Mouse (Mus musculus) bone marrow, adult 2 months (tissue): ENCODE measurements around the gene Pls1. TPM values are rescaled to one million over a fixed set of nuclear protein-coding genes. Genes with fewer than 3 reads are reported as not detected.

Source experiments
- H3K27ac ChIP-seq: fragments of 200-500 bp; 2 replicates; pipeline ENCODE4 v1.5.1; 2012; ENCODE audit warnings: low read depth, mild to moderate bottlenecking, control low read depth, inconsistent platforms, low read length; ENCODE audit not compliant: control insufficient read depth, poor library complexity, insufficient read depth
- H3K4me1 ChIP-seq: fragments of 200-500 bp; 2 replicates; pipeline ENCODE4 v1.6.1; 2011; ENCODE audit warnings: low read length; ENCODE audit not compliant: control insufficient read depth, insufficient read depth
- H3K4me3 ChIP-seq: fragments of 200-500 bp; replicated peaks from 2 replicates; pipeline ENCODE3; 2011; ENCODE audit warnings: mild to moderate bottlenecking, low read depth, low read length, control low read depth; ENCODE audit not compliant: control insufficient read depth
- CTCF ChIP-seq: fragments of 200-500 bp; IDR thresholded peaks from 2 replicates; pipeline ENCODE4 v1.5.1; 2011; ENCODE audit warnings: low read length, control low read depth; ENCODE audit not compliant: control insufficient read depth, insufficient read depth
- POLR2A ChIP-seq: fragments of 200-500 bp; IDR thresholded peaks from 2 replicates; pipeline ENCODE4 v1.6.1; 2011; ENCODE audit warnings: low read depth, mild to moderate bottlenecking, control low read depth, low read length, borderline replicate concordance; ENCODE audit not compliant: control insufficient read depth
- WGBS: fragments of 180-500 bp; shearing (Covaris S2); methylation state at CpG from one replicate; pipeline ENCODE4 v1.1.7; 2018; 5-methylcytosine and 5-hydroxymethylcytosine counted together
- polyA plus RNA-seq: library from polyadenylated mRNA; stranded (reverse); fragments of >200 nt; gene quantifications from 2 replicates; pipeline ENCODE4 v1.2.4, GENCODE M21; 2011; ENCODE audit warnings: low replicate concordance; ENCODE audit not compliant: missing spikeins, insufficient read depth, insufficient read length

Gene Pls1
- polyA plus RNA-seq: 3.4 and 4.0 TPM in 2 replicates

DNA sequence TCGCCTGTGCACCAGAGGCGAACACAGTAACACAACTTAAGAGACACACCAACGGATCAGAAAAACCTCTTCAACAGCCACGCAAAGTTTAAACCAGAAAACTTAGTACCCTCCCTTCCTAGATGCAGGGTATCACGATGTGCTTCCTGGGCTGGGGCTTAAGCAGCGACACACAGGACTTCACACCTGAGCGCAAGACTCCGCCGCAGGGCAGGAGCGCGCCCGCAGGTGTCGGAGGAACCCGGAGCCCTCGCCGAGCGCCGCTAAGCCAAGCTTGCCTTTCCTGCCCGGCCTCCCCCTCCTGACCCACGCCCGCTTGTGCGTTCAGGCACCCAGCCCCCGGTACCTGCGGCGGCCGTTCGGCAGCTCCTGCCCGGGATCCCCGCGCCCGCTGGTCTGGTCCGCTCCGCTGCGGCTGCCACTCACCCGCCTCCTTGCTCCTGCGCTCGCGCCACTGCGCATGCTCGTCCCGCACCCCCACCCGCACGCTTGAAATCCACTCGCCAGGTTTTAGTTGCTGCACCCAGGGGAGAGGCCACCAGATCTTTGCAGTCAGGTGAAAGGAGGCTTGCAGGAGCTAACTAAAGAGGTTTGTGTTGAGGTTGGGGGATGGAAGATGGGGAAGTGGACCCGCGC lies at the start of gene Pls1:
TSS of gene Pls1 (minus strand) at position 487 of the 636 bp plus-strand sequence.
- TF ChIP-seq POLR2A: no peak
- TF ChIP-seq CTCF: no peak
- Histone ChIP-seq H3K4me3 (no peak within 1 kb of the TSS), H3K4me1 (no peaks in the 10 kb centered on the region), H3K27ac (no peak within 1 kb of the TSS)
- WGBS: 2% methylated on average over 46 of the region's 46 CpGs

GRCm38 (mm10) chr9:95882751-95883150 lies 37.6 kb upstream of the Pls1 start:
- Histone ChIP-seq H3K27ac (no peak overlapping the region), H3K4me3 (no peak overlapping the region), H3K4me1 (no peaks in the 10 kb centered on the region)
- 74% methylated on average over 2 of the region's 2 CpGs for WGBS
- TF ChIP-seq POLR2A: no peak
- no peak for TF ChIP-seq CTCF

DNA sequence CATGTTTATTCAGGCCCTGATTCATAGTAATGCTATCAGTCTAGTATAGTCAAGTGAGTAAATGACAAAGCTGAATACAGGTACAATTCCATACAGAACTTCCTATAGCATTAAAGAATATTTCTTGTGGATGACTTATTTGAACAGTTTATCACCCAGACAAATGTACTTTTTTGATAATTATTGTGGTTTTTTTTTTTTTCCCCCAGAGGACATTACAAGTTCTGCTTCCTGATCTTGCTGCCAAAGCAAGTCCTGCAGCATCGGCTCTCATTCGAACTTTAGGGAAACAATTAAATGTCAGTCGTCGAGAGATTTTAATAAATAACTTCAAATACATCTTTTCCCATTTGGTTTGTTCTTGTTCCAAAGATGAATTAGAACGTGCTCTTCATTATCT lies 33.1 kb upstream of the Pls1 start:
- H3K27ac ChIP-seq: no peak overlapping the region
- 52% methylated on average over 5 of the region's 5 CpGs for WGBS
- no peak for TF ChIP-seq CTCF
- no peak for TF ChIP-seq POLR2A
- H3K4me1 ChIP-seq: no peaks in the 10 kb centered on the region
- H3K4me3 ChIP-seq: no peak overlapping the region

- under 1% methylated on average over 31 of the region's 31 CpGs for WGBS
- TF ChIP-seq POLR2A (no peak), CTCF (no peak)
Measured at GRCm38 (mm10) chr9:95858027-95858570, 13.0 kb upstream of the Pls1 start.

GRCm38 (mm10) chr9:95857414-95858026 lies 12.4 kb upstream of the Pls1 start, which contains the start of gene Atr:
Gene Atr (plus strand): TSS chr9:95857597.
- no peak for TF ChIP-seq CTCF
- TF ChIP-seq POLR2A: peak; percentile 50; the same call in 1 of the 2 replicates
- WGBS: under 1% methylated on average over 66 of the region's 69 CpGs
- Histone ChIP-seq H3K27ac (peak within 1 kb of the TSS; percentile 75), H3K4me1 (no peaks in the 10 kb centered on the region; the same call in none of the 2 replicates), H3K4me3 (peak within 1 kb of the TSS; percentile 94)

More at GRCm38 (mm10) chr9:95858027-95858570, 13.0 kb upstream of the Pls1 start:
- Histone ChIP-seq H3K4me1 (no peaks in the 10 kb centered on the region; the same call in none of the 2 replicates), H3K4me3 (peak overlapping the region; percentile 94), H3K27ac (peak overlapping the region; percentile 75)

DNA sequence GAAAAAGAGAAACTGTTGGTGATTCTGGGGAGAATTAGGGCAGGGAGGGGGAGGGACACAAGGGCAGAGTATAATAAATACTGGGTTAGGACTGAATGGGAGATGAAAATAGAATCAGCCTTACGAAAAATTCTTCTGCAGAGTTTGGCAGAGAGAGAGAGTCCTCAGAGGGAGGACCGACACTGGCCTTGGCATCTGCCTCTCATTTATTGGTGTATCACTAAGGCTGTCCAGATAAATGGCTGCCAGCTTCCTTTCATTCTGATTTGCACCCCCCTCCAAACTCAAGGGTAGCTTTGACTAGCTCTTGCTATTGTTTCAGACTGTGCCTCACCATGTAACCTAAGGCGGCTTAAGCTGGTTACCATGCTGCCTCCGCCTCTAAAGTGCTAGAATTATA lies 10.9 kb upstream of the Pls1 start:
- 86% methylated on average over 4 of the region's 4 CpGs for WGBS
- Histone ChIP-seq H3K4me1 (no peaks in the 10 kb centered on the region; the same call in none of the 2 replicates), H3K27ac (no peak overlapping the region), H3K4me3 (no peak overlapping the region)
- TF ChIP-seq POLR2A (no peak), CTCF (no peak)

DNA sequence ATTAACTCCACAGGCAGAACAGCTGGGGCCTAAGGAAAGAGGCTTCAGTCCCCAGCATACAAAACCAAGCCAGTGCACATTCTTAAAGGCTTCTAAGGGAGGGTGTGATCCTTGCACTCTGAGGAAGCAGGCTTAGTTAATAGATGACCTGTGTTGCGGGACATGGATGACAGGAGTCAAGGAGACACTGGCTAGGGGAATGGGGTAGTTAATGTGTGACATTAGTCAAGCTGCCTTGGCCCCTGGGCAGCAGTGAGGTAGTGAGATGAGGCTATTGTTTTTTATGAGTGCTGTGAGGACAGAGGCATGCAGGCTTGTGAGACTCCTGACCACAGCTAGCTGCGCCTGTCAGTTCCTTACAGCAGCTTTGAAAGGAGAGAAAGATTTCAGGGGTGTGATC lies 9.8 kb upstream of the Pls1 start:
- TF ChIP-seq CTCF (no peak), POLR2A (no peak)
- no peak overlapping the region for H3K4me3 ChIP-seq
- H3K27ac ChIP-seq: no peak overlapping the region
- 80% methylated on average over 2 of the region's 2 CpGs for WGBS
- no peaks in the 10 kb centered on the region; the same call in none of the 2 replicates for H3K4me1 ChIP-seq

- TF ChIP-seq CTCF (peak; percentile 21; the same call in 1 of the 2 replicates), POLR2A (no peak)
- Histone ChIP-seq H3K27ac (no peak overlapping the region), H3K4me3 (no peak overlapping the region), H3K4me1 (no peaks in the 10 kb centered on the region; the same call in none of the 2 replicates)
- WGBS: 24% methylated on average over 4 of the region's 4 CpGs
Measured at GRCm38 (mm10) chr9:95852896-95853295, 7.8 kb upstream of the Pls1 start.

GRCm38 (mm10) chr9:95851671-95852070 lies 6.6 kb upstream of the Pls1 start:
- 70% methylated on average over 11 of the region's 11 CpGs for WGBS
- TF ChIP-seq POLR2A (no peak), CTCF (no peak)
- H3K4me3 ChIP-seq: no peak overlapping the region
- H3K4me1 ChIP-seq: no peaks in the 10 kb centered on the region; the same call in 1 of the 2 replicates
- no peak overlapping the region for H3K27ac ChIP-seq
